7 mouse cellular contexts compared by ENCODE assay signal in genomic region chr13:73846589-73847464, GRCm38 (mm10). TPM values are rescaled to one million over a fixed set of nuclear protein-coding genes. Genes with fewer than 3 reads are reported as not detected.
DNase-seq lines count a peak whose midpoint lies in the region; ATAC-seq and TF ChIP-seq lines count a peak whose summit lies in the region.

No protein-coding gene starts in this region.

- peak overlapping the region; percentile 53 for H3K4me3 ChIP-seq in lung, embryonic 14.5 days (ENCODE audit: low read depth, low read length)
- peak overlapping the region; percentile 67 for H3K4me3 ChIP-seq in heart, postnatal 0 days (ENCODE audit: low read depth, low read length)
- peak overlapping the region; percentile 66 for H3K4me3 ChIP-seq in limb, embryonic 15.5 days
- peak overlapping the region; percentile 59 for H3K4me3 ChIP-seq in olfactory bulb, adult 2 months (ENCODE audit: insufficient read depth, low read depth, low read length)

- peak; percentile 81 for ATAC-seq in lung, embryonic 14.5 days (ENCODE audit: insufficient read depth)
- peak; percentile 24 for ATAC-seq in heart, postnatal 0 days (ENCODE audit: insufficient read depth, low read depth)
- ATAC-seq in limb, embryonic 15.5 days (ENCODE audit: insufficient number of reproducible peaks, low FRiP score, low TSS enrichment, low read depth), result 0 out of 2 replicates have a peak, but pooled peaks have one; percentile 15

- H3K27ac ChIP-seq in lung, embryonic 14.5 days (ENCODE audit: low read depth), result no peak overlapping the region
- H3K27ac ChIP-seq in heart, postnatal 0 days (ENCODE audit: low read depth), result no peak overlapping the region
- no peak overlapping the region for H3K27ac ChIP-seq in limb, embryonic 15.5 days
- H3K27ac ChIP-seq in olfactory bulb, adult 2 months (ENCODE audit: insufficient read depth, low read depth, low read length), result no peak overlapping the region

- peaks cover 20% of the 10 kb centered on the region for H3K27me3 ChIP-seq in lung, embryonic 14.5 days (ENCODE audit: insufficient read depth, low read length)
- peaks cover 26% of the 10 kb centered on the region for H3K27me3 ChIP-seq in heart, postnatal 0 days (ENCODE audit: control insufficient read depth, insufficient read depth, low read length)
- peaks cover 16% of the 10 kb centered on the region for H3K27me3 ChIP-seq in limb, embryonic 15.5 days

- TF ChIP-seq CTCF in lung, embryonic 14.5 days (IDR thresholded peaks at IDR 0.05; ENCODE audit: low read depth), result no peak
- TF ChIP-seq CTCF in heart, postnatal 0 days (IDR thresholded peaks at IDR 0.05; ENCODE audit: low read depth), result no peak
- no peak for TF ChIP-seq CTCF in olfactory bulb, adult 2 months (IDR thresholded peaks at IDR 0.05; ENCODE audit: insufficient read depth, low read depth, low read length)

- TF ChIP-seq POLR2A in olfactory bulb, adult 2 months (IDR thresholded peaks at IDR 0.05; ENCODE audit: insufficient read depth, low read depth, low read length), result no peak

- H3K36me3 ChIP-seq in lung, embryonic 14.5 days (ENCODE audit: insufficient read depth), result no peaks in the 10 kb centered on the region
- H3K36me3 ChIP-seq in heart, postnatal 0 days (replicated peaks; ENCODE audit: control insufficient read depth, insufficient read depth, low read length), result no peaks in the 10 kb centered on the region
- H3K36me3 ChIP-seq in limb, embryonic 15.5 days, result no peaks in the 10 kb centered on the region

- peak overlapping the region; percentile 56 for H3K9ac ChIP-seq in lung, embryonic 14.5 days
- peak overlapping the region; percentile 67 for H3K9ac ChIP-seq in heart, postnatal 0 days (replicated peaks; ENCODE audit: low read depth, low read length)
- peak overlapping the region; percentile 67 for H3K9ac ChIP-seq in limb, embryonic 15.5 days

- WGBS in lung, embryonic 14.5 days, result under 1% methylated on average over 65 of the region's 65 CpGs
- WGBS in heart, postnatal 0 days, result 3% methylated on average over 62 of the region's 65 CpGs
- WGBS in limb, embryonic 15.5 days, result under 1% methylated on average over 58 of the region's 65 CpGs
- WGBS in olfactory bulb, adult 2 months, result 3% methylated on average over 62 of the region's 65 CpGs

- TF ChIP-seq EP300 in heart, postnatal 0 days (IDR thresholded peaks at IDR 0.05; ENCODE audit: low read depth), result no peak

- H3K9me3 ChIP-seq in lung, embryonic 14.5 days (ENCODE audit: low read depth, low read length), result no peaks in the 10 kb centered on the region
- no peaks in the 10 kb centered on the region for H3K9me3 ChIP-seq in heart, postnatal 0 days (replicated peaks; ENCODE audit: control insufficient read depth, low read length)
- no peaks in the 10 kb centered on the region for H3K9me3 ChIP-seq in limb, embryonic 15.5 days

- H3K4me1 ChIP-seq in lung, embryonic 14.5 days (ENCODE audit: insufficient read depth), result no peaks in the 10 kb centered on the region; the same call in 1 of the 2 replicates
- H3K4me1 ChIP-seq in heart, postnatal 0 days (ENCODE audit: control insufficient read depth, insufficient read depth), result peaks cover 13% of the 10 kb centered on the region
- H3K4me1 ChIP-seq in limb, embryonic 15.5 days, result peaks cover 15% of the 10 kb centered on the region
- H3K4me1 ChIP-seq in olfactory bulb, adult 2 months (ENCODE audit: control insufficient read depth, insufficient read depth, low read length), result peaks cover 5% of the 10 kb centered on the region

- peak overlapping the region; percentile 88 for H3K4me2 ChIP-seq in lung, embryonic 14.5 days
- H3K4me2 ChIP-seq in heart, postnatal 0 days (ENCODE audit: low read depth, low read length), result peak overlapping the region; percentile 94
- H3K4me2 ChIP-seq in limb, embryonic 15.5 days, result peak overlapping the region; percentile 91

- DNase-seq in lung, embryonic 14.5 days, result peak; percentile 57
- DNase-seq in lung, adult 18-20 months, result no peak
- peak; percentile 52 for DNase-seq in embryo, embryonic 10.5 days (ENCODE audit: low spot score)
- no peak for DNase-seq in heart, postnatal 0 days (ENCODE audit: low spot score)
- no peak for DNase-seq in left cerebral cortex, adult 9 months (ENCODE audit: low spot score in 2 of 2)

RNA-seq across cellular contexts. Expression of gene Nkd2, which starts 0.6 kb away (rescaled TPM):
- polyA plus RNA-seq in lung, embryonic 14.5 days (2014; fragmentation: Nextera tagmentation; extraction: Ambion mirVana), result 4.6 and 4.8 TPM in 2 replicates
- 14.3 and 22.1 TPM in 2 replicates for total RNA-seq in heart, postnatal 0 days (2014; rRNA removed; ENCODE audit: low replicate concordance)
- polyA plus RNA-seq in heart, postnatal 0 days (2015; fragmentation: Nextera tagmentation; extraction: Ambion mirVana), result 2.2 and 5.7 TPM in 2 replicates
- 44.1 and 46.7 TPM in 2 replicates for polyA plus RNA-seq in limb, embryonic 15.5 days (2015; fragmentation: Nextera tagmentation; extraction: Ambion mirVana)
- polyA plus RNA-seq in olfactory bulb, adult 2 months (2012; ENCODE audit: insufficient read depth, insufficient read length, low replicate concordance, missing spikeins), result not detected in 2 replicates

Comparison
In these comparisons a context has a peak if more than half of its experiments do, and no peak if none do; other contexts are left out.
1. DNase-seq: peak in lung, embryonic 14.5 days (single experiment) and embryo, embryonic 10.5 days (single experiment); none in lung, adult 18-20 months (0 of 2), heart, postnatal 0 days (single experiment) and left cerebral cortex, adult 9 months (0 of 2).
2. ATAC-seq: peak in every context shown above with its lines; median percentile 81 in lung, embryonic 14.5 days; 24 in heart, postnatal 0 days; 15 in limb, embryonic 15.5 days.
3. Peak in every context shown above with its lines, with median percentiles within 50 percentile points of each other: H3K4me2 ChIP-seq, H3K4me3 ChIP-seq and H3K9ac ChIP-seq.